Mouse (Mus musculus): ENCODE measurements around the gene Fam241b. TPM values are rescaled to one million over a fixed set of nuclear protein-coding genes. Genes with fewer than 3 reads are reported as not detected.

Gene Fam241b
- total and polyA plus RNA-seq, 3 experiments = 11.2 to 19.0 TPM; not detected in 1

DNA sequence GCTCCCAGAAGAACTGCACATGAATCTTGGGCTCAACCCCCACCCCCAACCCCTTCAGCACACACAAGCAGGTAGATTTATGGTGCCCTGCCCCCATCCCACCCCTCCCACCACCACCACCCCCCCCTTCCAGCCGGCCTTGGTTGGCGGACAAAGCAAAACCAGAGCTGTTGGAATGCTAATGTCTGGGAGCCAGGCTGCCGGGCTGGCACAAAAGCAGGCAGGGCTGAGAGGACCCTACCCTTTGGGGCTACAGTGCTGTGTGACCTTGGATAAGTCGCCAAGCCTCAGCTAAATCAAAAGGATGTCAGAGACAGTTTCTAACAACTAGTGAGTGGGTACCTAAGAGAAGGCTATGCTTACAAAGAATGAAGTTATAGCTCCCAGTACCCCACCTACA is 6.6 kb downstream of the Fam241b start:
- H3K9me3 ChIP-seq (replicated peaks; ENCODE audit: insufficient read depth, low read length) = no peaks in the 10 kb centered on the region
- H3K4me3 ChIP-seq (ENCODE audit: control insufficient read depth in 1 of 2, insufficient read depth in 1 of 2, low read depth in 2 of 2, low read length in 2 of 2) = no peak overlapping the region
- H3K36me3 ChIP-seq (ENCODE audit: control insufficient read depth in 1 of 2, insufficient read depth in 2 of 2, low read length in 2 of 2) = no peaks in the 10 kb centered on the region
- no peaks in the 10 kb centered on the region for H3K27me3 ChIP-seq (ENCODE audit: control insufficient read depth in 1 of 2, insufficient read depth in 2 of 2, low read length in 2 of 2)
- DNase-seq (ENCODE audit: low read depth, low spot score) = no peak
- no peak overlapping the region for H3K9ac ChIP-seq (ENCODE audit: control insufficient read depth, low read depth, low read length, poor library complexity, severe bottlenecking)
- no peaks in the 10 kb centered on the region for H3K4me1 ChIP-seq (ENCODE audit: control insufficient read depth in 1 of 2, insufficient read depth in 2 of 2, low read length in 2 of 2)
- H3K27ac ChIP-seq (ENCODE audit: control insufficient read depth, low read depth, low read length) = no peak overlapping the region
- TF ChIP-seq RAD21 (IDR thresholded peaks at IDR 0.05; ENCODE audit: low read depth, low read length) (no peak), UBTF (IDR thresholded peaks at IDR 0.05; ENCODE audit: borderline replicate concordance, insufficient read depth, low read depth, low read length) (no peak), MAFK (IDR thresholded peaks at IDR 0.05; ENCODE audit: borderline replicate concordance, low read depth, low read length) (no peak), MAZ (IDR thresholded peaks at IDR 0.05; ENCODE audit: low read depth, low read length) (no peak), MEF2A (IDR thresholded peaks at IDR 0.05; ENCODE audit: extremely low read depth, insufficient replicate concordance, low read depth, low read length, poor library complexity, severe bottlenecking) (no peak), TBP (IDR thresholded peaks at IDR 0.05; ENCODE audit: low read depth, low read length) (no peak)
- H3K79me2 ChIP-seq (ENCODE audit: control insufficient read depth, insufficient read depth, low read length, poor library complexity) = no peaks in the 10 kb centered on the region

DNA sequence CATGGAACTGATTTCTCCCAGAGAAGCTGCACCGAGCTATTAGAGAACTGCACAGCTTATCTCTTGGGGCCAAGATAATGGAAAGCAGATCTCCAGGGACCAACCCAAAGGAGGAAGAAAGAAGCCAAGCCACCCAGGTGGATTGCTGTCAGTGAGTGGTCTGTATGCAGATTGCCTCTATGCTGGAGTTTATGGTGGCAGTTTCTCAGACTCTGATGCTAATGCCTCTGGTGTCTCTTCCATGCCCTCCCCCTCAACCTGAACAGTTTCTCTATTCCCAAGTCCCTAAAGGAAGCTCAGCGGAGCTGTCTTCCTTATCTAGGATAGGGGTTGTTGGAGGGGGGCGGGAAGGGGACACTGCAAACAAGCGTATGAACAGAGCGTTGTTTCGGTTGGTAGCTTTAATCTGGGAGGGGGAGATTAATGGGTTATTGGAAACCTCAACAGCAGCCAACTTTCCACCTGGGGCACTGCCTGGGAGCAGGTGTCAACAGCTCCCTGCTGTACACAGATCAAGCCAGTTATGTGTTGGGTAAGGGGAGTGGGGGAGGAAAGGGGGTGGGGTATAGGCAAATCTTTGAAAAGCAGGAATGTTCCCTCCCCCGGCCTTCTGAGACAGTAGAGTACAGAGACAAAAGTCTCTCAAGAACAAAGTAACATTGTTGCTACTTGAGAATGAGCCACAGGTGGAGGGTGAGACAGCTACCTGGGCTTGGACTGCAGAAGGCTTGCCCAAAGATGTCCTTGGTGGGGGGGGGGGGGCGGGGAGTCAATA is 7.8 kb downstream of the Fam241b start:
- no peak overlapping the region for H3K4me3 ChIP-seq (ENCODE audit: control insufficient read depth in 1 of 2, insufficient read depth in 1 of 2, low read depth in 2 of 2, low read length in 2 of 2)
- DNase-seq (ENCODE audit: low read depth, low spot score) = no peak
- H3K27ac ChIP-seq (ENCODE audit: control insufficient read depth, low read depth, low read length) = no peak overlapping the region
- TF ChIP-seq TAL1 (IDR thresholded peaks at IDR 0.05; ENCODE audit: low read length) (no peak), CTCF (IDR thresholded peaks at IDR 0.05 in 2 of 3, conservative IDR thresholded peaks at IDR 0.05 in 1 of 3; ENCODE audit: control insufficient read depth in 1 of 3, insufficient read depth in 1 of 3, low read depth in 2 of 3, low read length in 3 of 3, poor library complexity in 1 of 3, severe bottlenecking in 1 of 3) (no peak), ZKSCAN1 (IDR thresholded peaks at IDR 0.05; ENCODE audit: low read depth, low read length) (no peak), POLR2AphosphoS2 (IDR thresholded peaks at IDR 0.05; ENCODE audit: low read length) (no peak), MEF2A (IDR thresholded peaks at IDR 0.05; ENCODE audit: extremely low read depth, insufficient replicate concordance, low read depth, low read length, poor library complexity, severe bottlenecking) (no peak), MXI1 (IDR thresholded peaks at IDR 0.05; ENCODE audit: low read depth, low read length) (no peak), USF2 (IDR thresholded peaks at IDR 0.05; ENCODE audit: borderline replicate concordance in 1 of 2, insufficient read depth in 1 of 2, low read depth in 1 of 2, low read length in 2 of 2) (no peak), EP300 (IDR thresholded peaks at IDR 0.05; ENCODE audit: low read depth in 1 of 2, low read length in 2 of 2) (no peak), CHD1 (IDR thresholded peaks at IDR 0.05; ENCODE audit: low read depth, low read length) (no peak), ZNF384 (IDR thresholded peaks at IDR 0.05; ENCODE audit: low read depth, low read length) (no peak), ZC3H11A (IDR thresholded peaks at IDR 0.05; ENCODE audit: low read depth, low read length) (no peak), POLR2A (IDR thresholded peaks at IDR 0.05; ENCODE audit: control insufficient read depth in 1 of 2, insufficient read depth in 1 of 2, low read depth in 1 of 2, low read length in 2 of 2, poor library complexity in 1 of 2) (no peak), SIN3A (IDR thresholded peaks at IDR 0.05; ENCODE audit: low read length) (no peak), HCFC1 (IDR thresholded peaks at IDR 0.05; ENCODE audit: low read depth, low read length) (no peak), RAD21 (IDR thresholded peaks at IDR 0.05; ENCODE audit: low read depth, low read length) (no peak), NELFE (IDR thresholded peaks at IDR 0.05; ENCODE audit: low read depth, low read length) (no peak), POLR2AphosphoS5 (IDR thresholded peaks at IDR 0.05; ENCODE audit: borderline replicate concordance, low read depth, low read length) (no peak), MYC (IDR thresholded peaks at IDR 0.05; ENCODE audit: low read depth, low read length) (no peak), TBP (IDR thresholded peaks at IDR 0.05; ENCODE audit: low read depth, low read length) (no peak)
- H3K79me2 ChIP-seq (ENCODE audit: control insufficient read depth, insufficient read depth, low read length, poor library complexity) = no peaks in the 10 kb centered on the region
- no peaks in the 10 kb centered on the region for H3K36me3 ChIP-seq (ENCODE audit: control insufficient read depth in 1 of 2, insufficient read depth in 2 of 2, low read length in 2 of 2)
- H3K27me3 ChIP-seq (ENCODE audit: control insufficient read depth in 1 of 2, insufficient read depth in 2 of 2, low read length in 2 of 2) = no peaks in the 10 kb centered on the region
- H3K9me3 ChIP-seq (replicated peaks; ENCODE audit: insufficient read depth, low read length) = no peaks in the 10 kb centered on the region
- H3K4me1 ChIP-seq (ENCODE audit: control insufficient read depth in 1 of 2, insufficient read depth in 2 of 2, low read length in 2 of 2) = no peaks in the 10 kb centered on the region
- no peak overlapping the region for H3K9ac ChIP-seq (ENCODE audit: control insufficient read depth, low read depth, low read length, poor library complexity, severe bottlenecking)
